Mouse (Mus musculus) thymus, postnatal 36 days (tissue): Measurements from ENCODE around the gene Fxyd6.

Source experiments
- DNase-seq, 2 experiments: peaks; one replicate each; pipeline ENCODE4 v3.0.0; 2022; ENCODE audit warnings: mixed read lengths in 2 of 2

Fxyd6 gene

DNA sequence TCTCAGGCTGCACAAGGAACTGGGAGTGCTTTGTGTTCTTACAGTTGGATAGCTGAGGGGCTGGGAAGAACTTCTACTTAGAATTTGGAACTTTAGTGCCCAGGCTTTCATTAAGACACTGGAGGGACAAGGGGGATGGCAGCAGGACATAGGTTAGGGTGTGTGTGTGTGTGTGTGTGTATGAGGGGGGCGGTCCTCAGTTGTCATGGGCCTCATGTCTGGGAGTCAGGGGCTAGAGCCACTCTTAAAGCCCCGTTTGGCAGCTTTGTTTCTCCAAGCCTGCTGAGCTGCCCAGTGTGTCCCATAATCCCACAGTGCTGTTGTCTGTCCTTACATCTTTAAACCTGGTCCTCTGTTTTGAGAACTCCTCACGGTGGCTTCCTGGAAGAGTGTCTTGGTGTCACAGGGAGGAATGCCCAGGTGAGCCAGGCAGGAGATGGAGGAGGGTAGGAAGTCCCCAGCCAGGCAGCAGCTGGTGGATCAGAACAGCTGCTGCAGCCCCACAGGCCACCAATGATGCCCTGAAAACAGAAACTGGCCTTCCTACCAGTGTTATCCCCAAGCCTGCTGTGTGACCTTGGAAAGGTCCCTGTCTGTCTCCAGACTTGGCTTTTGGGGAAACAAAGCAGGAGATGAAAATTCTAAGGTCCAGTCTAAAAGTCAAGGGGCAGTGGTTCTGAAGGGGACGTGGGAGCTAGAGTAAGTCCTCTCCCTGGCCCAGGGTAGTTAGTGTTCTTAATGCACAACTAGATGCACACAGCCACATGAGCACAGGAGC, 42.9 kb downstream of the Fxyd6 start:
- no peak for DNase-seq

DNA sequence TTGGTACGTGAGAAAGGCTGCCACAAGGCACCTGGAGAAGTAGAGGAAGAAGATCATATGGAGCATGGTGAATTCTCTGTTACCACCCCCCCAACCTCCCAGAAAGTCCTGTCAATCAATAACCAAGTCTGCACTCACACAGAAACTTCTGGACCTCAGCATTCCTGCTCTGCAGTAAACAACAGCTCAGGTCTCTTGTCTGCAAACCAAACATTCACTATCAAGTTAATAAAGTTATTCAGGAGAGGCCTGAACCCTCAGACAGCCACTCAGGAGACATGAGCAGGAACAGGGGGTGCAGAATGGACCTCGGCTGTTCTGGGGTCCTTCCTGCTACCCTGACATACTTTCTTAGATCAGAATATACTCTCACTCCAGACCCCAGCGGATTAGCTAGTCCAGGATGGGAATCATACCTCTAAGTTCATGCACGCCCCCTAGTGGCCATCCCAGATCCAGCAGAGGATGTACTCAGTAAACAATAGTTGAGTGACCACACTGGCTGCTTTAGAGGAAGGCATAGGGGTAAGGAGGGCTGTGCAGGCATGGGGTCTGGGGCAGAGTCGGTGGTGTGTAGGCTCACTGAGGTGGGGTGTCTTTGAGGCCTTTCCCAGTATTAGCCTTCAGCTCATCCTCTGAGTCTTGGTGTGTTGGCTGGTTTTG, 43.6 kb downstream of the Fxyd6 start:
- peak; percentile 42 to 47 for DNase-seq

DNA sequence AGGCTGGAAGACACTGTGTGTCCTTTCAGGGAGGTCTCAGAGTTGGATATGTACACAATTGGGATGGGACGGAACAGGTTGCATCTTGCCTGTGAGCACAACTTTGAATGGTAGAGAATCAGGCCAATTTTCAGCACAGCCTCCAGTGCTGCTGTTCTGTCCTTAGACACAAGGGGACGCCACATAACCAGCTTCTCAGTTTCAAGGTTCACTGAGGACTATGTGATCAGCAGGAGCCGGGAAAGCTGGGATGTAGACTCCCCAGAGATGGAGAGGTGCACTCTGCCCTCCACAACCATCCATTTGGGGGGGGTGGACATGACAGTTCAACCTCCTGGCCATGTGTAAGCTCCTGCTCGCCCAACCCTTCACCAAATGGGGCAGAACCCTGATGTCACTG, 45.9 kb downstream of the Fxyd6 start:
- DNase-seq = peak in 1 of 2 experiments; percentile 20

DNA sequence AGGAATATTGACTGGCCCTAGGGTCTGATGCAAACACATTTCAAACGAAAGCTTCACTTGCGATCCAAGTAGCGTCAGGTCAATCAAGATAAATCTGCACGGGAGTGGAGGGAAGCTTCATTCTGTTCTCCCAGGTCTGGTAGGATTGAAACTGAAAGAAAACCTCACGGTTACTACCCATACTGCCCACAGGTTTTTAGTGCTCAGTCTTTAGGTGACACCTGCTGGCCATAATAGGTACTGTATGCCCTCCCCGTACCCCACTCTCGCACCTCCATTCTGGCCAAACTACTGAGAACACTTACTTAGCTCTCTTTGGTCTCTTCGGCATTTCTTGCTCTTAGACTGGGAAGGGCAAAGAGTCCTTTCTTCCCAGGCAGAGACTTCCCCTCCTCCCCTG, 47.3 kb downstream of the Fxyd6 start:
- peak; percentile 60 to 69 for DNase-seq

DNA sequence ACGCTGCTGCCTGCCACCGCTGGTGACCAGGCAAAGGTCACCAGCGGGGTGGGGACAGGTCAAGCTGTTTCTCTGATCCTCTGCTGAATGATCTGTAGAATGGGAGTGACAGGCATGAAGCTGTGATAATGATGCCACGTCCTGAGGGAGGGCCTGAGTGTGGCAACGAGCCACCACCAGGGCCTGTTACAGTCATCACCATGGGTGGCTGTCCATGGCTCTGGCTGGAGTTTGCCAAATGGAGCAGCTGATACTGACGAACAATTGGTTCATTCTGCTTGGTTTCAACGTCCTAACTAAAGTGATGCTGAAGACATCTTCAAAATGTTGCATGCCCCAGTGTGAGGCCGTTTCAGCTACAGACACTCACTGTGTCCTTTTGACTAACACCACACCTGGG, 48.3 kb downstream of the Fxyd6 start:
- DNase-seq = no peak

DNA sequence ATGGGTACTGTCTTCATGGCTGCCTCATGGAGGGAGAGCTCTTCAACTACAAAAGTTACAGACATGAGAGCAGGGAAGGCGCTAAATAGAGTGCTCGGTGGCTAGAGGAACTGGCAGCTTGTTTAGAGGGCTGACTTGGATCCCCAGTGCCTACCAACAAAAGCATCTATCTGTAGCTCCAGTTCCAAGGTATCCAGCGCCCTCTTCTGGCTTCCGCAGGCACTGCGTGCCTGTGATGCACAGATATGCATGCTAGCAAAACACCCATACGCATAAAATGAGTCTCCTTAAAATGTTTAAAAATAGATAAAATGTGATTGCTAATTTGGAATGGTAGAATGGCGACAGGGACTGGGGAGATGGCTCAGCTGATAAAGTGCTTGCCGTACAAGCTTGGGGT, 51.2 kb downstream of the Fxyd6 start:
- DNase-seq = peak; percentile 37

DNA sequence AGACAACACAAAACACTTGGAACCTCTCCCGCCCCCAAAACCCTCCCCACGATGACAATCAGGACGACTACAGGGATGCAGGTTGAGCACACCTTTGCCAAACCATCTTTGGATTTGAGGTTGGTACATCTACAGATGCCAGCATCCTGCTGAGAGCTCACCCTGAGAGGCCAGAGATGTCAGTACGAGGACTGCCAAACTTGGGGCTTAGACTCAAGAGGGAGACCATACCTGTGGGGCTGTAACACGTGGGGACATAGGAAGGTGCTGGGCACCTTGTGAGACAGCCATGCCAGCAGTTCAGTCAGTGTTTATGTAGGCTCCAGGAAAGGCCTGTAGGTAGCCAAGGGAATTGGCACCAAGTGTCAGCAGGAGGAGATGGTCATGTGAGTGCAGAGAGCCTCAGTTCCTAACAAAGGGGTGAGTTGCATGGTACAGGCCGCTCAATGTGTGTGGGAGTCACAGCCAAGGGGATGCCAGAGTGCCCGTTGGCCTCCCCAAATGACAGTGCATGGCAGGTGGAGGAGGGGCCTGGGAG, 52.8 kb downstream of the Fxyd6 start:
- no peak for DNase-seq

DNA sequence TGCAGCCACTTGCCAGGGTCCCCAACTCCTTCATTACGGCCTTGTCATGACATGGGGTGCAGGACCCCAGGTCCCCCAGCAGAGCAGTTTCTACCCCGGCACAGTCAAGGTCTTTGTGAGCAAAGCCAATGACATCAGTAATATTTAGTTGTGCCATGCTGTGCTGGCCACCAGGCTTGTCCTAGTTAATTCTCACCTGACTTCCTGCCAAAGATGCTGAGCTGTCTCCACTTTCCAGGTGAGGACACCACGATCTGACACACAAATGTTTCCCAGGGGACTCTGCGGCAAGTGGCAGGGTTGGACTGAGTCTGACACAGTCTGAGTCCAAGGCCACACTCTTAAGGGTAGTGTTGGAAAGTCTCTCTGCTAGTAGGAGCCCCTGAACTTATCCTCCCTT, 56.5 kb downstream of the Fxyd6 start, which contains the start of gene Dscaml1:
TSS of gene Dscaml1 (plus strand) at position 173 of the 400 bp plus-strand sequence.
- no peak for DNase-seq

DNA sequence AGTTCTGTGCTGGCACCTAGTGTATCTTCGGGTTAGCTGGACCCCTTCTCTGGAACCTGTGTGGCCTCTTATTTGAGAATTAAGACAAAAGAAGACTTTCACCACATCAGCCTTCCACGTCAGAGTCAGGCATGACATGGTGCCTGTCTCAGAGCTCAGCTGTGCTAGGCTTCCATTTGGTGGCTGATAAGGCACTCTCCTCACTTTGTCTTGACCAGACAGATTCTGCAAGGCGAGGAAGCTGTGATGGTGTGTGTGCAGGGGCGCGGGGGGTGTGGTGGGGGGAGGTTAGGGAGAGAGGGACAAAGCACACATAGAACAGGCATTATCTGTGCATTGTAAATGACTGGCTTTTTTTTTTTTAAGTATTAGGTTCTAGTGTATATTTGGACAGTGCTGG, 59.4 kb downstream of the Fxyd6 start:
- no peak for DNase-seq

DNA sequence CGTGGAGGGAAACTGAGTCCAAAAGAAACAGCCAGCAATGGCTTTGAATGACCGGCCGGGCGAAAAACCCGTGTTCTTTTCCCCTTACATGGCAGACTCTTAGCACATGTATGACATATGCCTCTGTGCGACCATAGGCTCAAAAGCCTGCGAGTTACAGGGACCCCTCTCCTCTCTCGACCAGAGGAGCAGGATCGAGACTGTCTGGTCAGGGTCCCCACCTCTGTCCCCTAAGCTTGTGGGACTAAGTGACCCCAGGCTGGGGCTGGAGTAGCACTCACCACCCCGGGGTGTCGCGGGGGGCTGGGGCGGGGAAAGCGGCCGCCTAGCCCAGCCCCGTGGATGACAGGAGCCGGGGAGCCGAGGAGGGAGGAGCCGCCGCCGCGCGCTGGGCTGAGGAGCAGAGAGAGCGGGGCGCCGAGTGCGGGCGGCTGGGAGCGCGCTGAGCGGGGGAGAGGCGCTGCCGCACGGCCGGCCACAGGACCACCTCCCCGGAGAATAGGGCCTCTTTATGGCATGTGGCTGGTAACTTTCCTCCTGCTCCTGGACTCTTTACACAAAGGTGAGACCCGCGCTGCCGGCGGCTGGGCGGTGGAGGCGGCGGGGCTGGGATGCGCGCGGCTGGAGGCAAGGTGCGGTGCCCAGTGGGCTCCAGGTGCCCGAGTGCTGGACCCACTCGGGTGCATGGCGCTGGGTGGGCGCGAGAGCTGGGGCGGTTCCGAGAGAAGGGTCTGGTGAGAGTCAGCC, 60.1 kb downstream of the Fxyd6 start:
- DNase-seq = no peak

DNA sequence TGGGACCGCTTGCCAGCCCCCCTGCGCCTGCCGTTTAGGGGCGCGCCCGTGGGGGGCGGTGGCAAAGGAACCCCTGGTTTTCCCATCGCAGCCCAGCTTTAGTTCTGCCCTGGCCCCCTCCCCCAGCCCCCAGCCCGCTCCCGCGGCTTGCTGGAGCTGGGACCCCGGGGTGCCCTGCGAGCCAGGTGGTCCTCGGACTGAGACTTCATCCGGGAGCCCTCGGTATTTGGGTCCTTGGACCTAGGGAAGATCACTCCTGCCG, 60.6 kb downstream of the Fxyd6 start:
- no peak for DNase-seq

DNA sequence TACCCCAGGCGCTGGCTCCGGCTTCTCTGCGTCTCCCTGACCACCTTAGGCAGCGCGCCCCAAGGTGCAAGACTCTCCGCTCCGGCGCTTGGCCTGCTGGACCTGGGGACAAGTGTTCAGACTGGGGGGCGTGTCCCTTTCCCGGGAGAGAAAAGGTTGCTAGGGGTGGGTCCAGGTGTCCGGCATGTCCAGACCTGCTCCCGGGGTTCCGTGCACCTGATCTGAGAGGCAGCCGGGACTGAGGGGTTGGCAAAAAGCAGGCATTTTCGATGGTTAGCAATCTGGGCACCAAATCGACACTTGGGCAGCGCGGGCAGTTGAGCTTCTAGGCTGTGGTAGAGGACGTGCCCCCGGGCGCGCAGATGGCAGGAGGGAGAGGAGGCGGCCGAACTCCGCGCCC, 61.2 kb downstream of the Fxyd6 start:
- no peak for DNase-seq

DNA sequence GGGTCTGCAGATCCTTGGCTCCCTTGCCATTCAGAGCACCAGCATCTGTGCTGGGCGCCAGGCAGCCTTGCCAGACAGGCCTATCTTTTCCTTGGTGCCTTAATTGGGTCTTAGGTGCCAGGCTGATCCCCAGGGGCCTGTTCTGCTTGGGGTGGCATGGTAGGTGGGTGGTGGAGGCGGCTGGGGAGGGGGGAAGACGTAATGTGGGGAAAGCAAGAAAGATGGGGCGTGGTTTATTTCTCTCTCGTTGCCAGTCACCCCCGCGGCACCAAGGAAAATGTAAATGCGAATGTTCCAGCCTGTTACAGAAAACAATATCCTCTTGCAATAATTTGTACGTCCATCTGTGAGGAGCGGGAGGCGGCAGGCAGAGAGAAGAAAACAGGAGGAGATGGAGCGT, 62.7 kb downstream of the Fxyd6 start:
- DNase-seq = no peak

DNA sequence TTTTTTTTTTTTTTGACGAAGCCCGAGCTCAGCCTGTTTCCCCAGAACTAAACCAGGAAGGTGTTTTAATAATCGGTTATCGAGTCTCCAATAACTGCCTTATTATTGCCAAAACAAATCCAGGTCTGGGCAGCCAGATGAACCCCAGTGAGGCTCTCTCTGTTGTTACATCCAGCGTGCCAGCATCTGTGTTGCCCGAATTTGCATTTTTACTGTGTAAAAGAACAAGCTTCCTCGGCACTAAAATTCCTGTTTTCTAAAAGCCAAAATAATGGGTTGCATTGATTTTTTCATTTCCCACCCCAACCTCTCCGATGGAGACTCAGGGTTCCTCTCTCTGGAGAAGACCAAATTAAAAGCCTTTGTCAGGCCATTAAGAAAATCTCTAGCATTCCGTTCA, 63.1 kb downstream of the Fxyd6 start:
- no peak for DNase-seq

DNA sequence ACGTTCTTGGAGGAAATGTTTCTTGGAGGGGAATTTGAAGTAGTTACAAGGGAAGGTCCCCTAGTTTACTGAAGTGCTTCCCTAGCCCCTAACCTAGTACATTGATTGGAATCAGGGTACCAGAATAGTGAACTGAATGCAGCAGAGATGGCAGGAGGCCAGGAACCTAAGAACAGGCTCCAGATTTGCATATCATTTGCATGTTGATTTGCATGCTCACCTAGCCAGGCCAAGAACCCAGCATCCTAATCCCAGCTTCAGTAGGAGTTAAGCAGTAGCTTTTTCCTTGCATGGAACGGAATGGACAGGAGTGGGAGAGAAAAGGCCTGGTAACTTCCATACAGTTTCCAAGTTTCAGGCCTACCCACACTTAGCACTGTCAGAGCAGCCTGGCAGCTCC, 64.2 kb downstream of the Fxyd6 start:
- no peak for DNase-seq

DNA sequence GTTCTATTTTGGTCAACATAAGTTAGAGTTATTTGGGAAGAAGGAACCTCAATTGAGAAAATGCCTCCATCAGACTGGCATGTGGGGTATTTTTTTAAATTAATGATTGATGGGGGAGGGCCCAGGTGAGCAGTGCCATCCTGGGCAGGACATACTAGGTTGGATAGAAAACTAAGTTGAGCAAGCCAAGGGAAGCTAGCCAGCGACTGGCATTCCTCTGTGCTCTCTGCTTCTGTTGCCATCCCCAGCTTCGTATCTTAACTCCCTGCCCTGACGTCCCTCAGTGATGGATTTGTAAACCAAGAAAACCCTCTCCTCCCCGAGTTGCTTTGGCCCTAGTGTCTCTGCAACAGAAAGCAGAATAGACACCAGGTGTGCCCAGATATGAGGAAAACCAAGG, 69.0 kb downstream of the Fxyd6 start:
- DNase-seq = no peak

DNA sequence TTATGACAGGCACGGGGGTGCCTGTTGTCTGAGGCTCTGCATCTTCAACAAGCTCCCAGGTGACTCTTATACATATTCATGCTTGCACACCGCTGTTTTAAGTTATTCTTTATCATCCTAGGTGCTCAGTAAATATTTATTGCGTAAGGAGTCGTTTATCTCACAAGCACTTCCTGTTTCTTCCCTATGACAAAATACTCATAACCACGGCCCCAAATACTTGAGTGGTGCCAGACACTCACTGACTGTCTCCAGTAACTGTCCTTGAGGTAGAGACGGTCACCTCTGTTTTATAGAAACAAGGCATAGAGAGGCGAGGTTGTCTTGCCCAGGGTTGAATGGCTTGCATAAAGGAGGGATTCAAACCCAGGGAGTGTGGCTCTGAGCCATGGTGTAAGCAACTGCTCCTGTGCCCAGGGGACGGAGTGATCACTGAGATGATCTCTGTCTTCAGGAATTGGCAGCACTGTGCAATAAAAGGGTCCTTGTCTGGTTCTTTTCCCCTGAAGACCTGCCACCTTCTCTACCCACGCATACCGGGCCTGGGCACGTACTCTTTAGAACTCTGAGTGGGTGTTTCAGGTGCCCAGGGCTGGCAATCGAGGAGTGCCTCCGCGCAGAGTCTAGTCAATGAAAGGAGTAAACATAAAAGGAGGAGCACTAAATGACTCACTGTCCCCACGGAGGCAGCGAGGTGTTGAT, 70.2 kb downstream of the Fxyd6 start:
- no peak for DNase-seq

DNA sequence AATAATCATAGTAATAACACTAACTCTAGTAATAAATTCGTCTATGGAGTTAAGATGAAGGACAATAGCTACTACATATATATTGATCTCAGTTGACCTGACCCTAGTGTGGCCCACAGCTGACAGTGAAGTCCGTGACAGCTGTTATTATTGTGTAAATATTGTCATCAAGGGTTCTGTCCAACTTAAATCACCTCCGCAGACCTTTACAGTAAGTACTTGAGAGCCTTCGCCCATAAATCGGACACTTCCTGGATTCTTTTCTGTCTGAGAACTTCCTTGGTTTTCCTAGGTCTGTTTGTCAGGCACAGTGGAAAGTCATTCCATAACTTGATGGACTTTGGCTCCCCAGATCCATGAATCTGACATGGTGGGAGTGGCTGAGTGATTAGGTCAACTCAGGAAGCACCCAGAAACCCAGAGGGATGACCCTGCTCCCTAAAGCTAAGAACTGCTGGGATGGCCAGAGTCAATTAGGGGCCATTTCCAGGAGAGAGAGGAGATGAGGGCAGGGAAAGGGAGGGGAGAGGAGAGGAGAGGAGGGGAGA, 74.3 kb downstream of the Fxyd6 start:
- no peak for DNase-seq
